Mouse (Mus musculus): ENCODE data around the gene Ccdc88c.

The Ccdc88c gene

DNA sequence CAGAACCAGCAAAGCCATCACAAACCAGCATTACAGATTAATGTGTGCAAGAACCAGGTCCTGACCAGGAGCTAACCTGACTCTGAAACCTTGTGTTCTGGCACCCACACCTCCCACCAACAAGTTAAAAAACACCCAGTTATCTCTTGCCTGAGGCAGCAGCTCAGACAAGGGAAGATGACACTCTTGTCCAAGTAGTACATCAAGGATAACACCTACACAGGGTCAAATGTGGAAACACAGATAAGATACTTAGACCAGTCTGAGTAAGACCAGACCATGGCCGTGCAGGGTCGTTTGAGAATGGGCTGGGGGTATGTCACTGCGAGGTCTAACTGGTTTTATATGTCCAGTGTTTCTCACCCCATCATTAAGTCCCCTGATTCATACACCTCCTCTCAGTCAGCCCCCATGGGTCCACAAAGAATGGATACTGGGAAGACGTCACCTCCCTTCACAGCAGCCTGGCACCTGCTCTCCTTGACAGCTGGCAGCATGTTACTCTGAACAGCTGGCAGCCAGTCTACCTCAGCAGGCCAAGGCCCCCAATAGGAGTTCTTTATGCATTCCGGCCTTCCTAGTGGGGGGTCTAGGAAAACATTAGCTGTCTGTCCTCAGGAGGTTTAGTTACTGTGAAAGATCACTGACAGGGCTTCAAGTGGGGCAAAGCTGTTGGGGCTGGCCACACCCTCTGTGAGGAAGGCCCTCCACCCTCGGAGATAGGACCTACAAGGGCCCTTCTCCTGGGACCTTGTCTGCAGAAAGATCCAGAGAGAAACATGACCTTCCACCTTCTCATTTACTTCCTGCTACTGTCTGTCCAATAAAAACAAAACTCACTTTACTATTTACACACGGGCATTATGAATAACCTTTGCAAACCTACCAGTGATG lies 29.5 kb downstream of the Ccdc88c start:
- in situ Hi-C loops (cut with MboI, MseI): loop anchor here in 1 of 2 experiments (10.0 to 25.0 kb wide), 2 partner anchors 915 to 1638 kb away; partner anchors contain the start of gene Trip11

DNA sequence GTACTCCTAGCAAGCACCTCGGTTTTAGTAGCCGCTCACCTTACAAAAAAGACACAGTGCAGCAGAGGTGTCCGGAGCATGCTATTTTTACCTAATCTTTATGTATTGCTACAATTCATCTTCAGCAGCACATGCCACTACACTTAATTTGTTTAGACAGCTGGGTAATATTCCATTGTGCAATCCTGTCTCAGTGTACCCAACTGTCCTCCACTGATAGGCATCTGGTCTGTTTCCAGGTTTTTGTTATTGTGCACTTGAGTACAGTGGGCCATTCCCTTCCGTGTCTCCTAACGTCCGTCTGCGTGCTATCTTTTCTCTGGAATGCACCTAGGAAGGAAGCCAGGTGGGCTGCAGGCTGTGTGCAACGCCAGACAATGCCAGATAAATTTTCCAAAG lies 30.3 kb downstream of the Ccdc88c start:
- in situ Hi-C loops (cut with MboI, MseI): loop anchor here in 1 of 2 experiments (10.0 to 25.0 kb wide), 2 partner anchors 916 to 1639 kb away; partner anchors contain the start of gene Trip11

DNA sequence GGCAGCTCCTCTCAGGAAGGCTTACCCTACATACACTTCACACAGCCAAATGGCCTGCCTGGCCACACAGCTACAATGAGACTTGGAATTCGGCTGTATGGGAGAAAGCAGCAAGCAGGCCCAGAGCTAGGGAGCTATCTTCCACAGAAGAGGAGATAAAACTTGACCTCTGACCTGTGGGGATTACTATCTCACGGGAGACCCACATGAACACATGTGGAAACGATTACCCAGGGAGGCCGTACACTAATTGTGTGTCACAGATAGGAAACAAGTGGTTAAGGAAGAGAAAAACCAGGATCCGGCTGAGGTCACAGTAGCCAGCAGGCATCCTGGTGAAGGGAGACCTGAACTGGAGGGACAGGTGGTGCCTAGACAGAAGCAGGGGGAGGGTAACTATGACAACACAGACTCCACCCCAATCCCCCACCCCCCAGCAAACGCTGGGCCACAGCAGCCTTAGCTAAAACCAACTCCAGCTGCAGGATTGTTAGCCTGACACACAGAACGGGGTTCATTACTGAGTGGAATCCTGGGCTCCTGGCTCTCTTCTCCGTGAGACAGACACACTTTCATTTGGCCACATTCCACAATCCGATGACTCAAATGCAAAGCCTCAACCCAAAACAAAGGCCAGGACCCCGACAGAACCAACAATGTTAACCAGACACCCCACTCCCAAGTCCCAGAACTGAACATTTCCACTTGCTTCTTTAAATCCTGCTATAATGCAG lies 30.9 kb downstream of the Ccdc88c start:
- in situ Hi-C loops (cut with MboI, MseI): loop anchor here in 1 of 2 experiments (10.0 to 25.0 kb wide), 2 partner anchors 917 to 1639 kb away; partner anchors contain the start of gene Trip11

DNA sequence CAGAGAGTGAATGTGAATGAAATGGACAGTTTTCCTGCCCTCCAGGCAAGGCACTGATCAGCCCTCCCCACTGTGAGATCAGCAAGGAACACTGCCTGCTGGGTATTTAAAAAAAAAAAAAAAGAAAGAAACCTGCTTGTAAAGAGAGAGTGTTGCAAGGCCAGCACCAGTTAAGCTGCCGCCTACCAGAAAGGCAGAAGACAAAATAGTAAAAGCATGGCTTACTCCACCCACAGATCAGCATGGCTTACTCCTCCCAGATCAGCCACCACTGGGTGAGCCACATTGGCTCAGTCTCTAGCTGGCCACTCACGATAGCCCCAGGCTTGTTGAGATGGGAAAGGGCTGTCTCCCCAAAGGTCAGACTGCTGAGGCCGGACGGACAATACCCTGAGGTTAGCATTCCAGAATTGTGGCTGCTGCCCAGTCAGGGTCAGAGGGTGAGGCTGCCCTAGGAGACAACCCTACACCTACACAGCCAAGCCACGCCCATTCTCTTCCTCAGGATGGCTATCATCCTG lies 32.4 kb downstream of the Ccdc88c start:
- in situ Hi-C loops (cut with MboI, MseI): loop anchor here in 1 of 2 experiments (10.0 to 25.0 kb wide), 2 partner anchors 918 to 1641 kb away; partner anchors contain the start of gene Trip11

DNA sequence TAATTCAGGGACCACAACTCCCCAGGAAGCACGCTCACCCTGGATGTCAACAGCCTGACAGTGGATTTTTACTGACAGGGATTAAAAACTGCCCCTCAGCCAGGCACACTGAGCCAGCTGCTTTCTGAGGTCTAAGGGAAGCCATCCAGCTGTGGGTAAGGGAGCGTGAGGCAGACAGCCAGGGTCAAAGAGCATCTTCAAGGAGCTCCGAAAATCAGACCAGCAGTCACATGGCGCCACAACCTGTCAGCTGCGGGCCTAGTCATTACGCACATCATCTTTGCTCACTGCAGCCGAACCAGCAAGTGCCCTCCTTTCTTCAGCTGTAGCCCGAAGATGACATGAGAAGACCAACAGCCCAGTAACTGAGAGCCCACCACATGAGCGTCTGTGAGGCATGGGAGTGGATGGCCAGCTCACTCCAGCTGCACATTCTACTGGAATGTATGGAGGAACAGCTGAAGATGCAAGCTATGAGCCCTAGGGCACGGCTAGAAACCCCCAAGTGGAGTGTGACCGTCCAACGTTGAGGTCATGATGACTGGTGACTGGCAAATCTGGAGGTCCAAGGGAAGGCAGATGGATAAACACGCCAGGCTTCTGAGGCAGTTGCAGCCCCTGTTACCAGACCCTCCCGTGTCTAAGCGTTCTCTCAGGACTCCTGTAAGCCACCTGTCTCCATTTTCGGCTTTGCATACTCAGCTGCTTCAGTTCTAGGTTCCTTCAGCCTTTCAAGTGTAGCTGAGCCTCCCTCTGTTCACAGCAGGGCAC lies 33.1 kb downstream of the Ccdc88c start:
- in situ Hi-C loops (cut with MboI, MseI): loop anchor here in 1 of 2 experiments (10.0 to 25.0 kb wide), 2 partner anchors 919 to 1642 kb away; partner anchors contain the start of gene Trip11

DNA sequence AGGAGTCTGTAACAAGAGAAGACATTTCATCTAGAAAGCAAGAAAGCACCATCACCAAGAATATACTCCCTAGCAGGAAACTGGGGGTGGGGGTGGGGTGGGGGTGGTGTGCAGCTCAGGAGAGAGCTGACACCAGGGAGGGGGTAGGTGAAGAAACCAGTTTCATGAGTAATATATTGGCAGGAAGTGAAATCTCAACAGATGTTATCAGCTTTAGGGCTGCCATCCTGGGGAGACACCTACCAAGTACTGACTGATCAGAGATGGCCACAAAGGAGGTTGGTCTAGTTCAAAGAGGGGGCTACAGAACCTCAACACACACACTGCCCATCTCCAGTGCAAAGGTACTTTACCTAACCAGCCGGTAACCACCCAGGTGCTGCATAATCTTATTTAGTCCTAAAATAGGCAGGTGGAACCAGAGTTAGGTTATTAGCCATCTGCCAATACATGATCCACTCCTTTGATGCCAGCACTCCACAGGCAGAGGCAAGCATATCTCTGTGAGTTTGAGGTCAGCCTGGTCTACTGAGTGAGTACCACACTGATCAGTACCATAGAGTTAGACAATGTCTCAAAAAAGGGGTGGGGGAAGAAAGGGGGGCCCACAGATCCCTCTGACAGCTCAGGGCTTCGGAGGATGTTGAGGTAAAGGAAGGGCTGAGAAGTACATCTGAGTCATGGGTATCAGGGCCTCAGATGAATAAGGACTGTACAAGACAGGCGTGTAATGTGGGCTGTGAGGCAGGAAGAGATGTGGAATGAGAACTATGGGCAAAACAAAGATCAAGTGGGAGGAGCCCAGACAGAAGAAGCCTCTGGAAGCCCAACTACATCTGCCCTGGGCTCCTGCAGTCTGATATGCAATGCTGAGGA lies 34.5 kb downstream of the Ccdc88c start:
- in situ Hi-C loops (cut with MboI, MseI): loop anchor here (5.0 to 25.0 kb wide), 4 partner anchors 33 to 1643 kb away; partner anchors contain the start of genes Ccdc88c (in 1 of the 2) and Trip11 (in 1 of the 2)

DNA sequence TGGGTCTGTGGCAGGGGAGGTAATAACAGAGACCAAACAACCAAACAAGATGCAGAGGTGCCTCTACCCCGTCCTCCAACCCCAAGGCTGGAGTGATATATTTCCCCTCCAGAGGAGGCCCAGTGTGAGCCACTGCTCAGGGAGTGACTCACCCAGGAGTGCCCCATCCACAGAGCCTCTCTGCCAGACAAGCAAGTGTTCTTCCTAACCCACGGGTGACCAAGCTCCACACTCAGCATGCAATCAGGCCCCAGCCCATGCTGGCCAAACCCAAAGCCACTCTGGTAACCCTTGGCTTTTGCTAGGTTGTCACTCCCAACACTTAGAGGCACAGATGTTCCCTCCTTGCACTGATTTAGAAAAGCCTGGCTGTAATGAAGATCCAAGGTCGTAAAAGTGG lies 35.7 kb downstream of the Ccdc88c start:
- in situ Hi-C loops (cut with MboI, MseI): loop anchor here (5.0 to 25.0 kb wide), 4 partner anchors 34 to 1644 kb away; partner anchors contain the start of genes Ccdc88c (in 1 of the 2) and Trip11 (in 1 of the 2)

DNA sequence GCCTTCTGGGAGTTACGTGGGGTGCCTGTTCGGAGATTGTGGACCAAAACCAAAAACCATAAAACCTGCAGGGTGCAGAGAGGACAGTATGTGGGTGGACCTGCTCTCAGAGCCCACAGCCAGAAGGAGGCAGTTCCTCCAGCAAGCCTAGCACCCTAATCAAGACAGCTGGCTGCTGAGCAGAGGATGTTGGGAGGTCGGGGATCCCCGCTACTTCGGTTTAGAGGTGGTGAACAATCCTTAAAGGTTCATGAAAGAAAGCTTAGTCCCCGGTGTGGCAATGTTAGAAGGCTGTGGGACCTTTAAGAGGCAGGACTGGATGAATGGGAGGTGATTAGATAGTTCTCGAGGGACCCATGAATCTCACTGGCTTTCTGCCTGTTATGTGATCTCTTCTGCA lies 36.4 kb downstream of the Ccdc88c start:
- in situ Hi-C loops (cut with MboI, MseI): loop anchor here (5.0 to 25.0 kb wide), 4 partner anchors 35 to 1645 kb away; partner anchors contain the start of genes Ccdc88c (in 1 of the 2) and Trip11 (in 1 of the 2)

DNA sequence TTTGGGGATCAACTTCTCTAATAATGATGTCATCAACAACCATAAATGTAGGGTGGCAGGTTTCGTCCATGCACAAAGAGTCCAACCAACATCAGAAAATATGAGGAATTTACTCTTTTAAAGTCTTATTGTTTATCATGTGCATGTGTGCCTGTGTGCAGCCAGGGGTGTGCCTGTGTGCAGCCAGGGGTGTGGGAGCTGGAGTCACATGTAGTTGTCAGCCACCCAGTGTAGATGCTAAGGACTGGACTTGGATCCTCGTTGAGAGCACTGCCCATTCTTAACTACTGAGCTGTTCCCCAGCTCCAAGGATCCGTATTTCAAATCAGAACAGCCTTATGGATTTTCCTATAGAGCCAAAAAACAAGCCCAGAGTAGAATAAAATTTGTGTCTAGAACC lies 37.7 kb downstream of the Ccdc88c start:
- in situ Hi-C loops (cut with MboI, MseI): loop anchor here (5.0 to 25.0 kb wide), 4 partner anchors 36 to 1646 kb away; partner anchors contain the start of genes Ccdc88c (in 1 of the 2) and Trip11 (in 1 of the 2)

DNA sequence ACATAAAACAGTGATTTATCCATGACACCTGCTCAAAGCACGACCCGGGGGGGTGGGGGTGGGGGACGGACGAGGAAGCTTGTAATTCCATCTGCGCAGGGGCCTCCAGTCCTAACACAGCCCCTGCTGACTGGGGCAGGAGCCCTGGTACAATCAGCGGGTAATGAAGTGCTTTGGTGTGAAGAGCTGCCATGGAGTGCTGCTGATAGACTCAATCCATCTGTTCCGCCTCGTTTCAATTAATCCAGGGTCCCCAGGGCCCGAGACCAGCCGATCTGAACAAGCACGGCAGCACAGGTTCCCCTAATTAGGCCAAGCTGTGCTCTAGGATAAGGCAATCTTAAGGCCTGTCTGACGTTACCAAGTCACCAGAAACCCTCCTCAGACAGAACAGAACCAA lies 38.6 kb downstream of the Ccdc88c start:
- in situ Hi-C loops (cut with MboI, MseI): loop anchor here (5.0 to 25.0 kb wide), 4 partner anchors 37 to 1647 kb away; partner anchors contain the start of genes Ccdc88c (in 1 of the 2) and Trip11 (in 1 of the 2)

DNA sequence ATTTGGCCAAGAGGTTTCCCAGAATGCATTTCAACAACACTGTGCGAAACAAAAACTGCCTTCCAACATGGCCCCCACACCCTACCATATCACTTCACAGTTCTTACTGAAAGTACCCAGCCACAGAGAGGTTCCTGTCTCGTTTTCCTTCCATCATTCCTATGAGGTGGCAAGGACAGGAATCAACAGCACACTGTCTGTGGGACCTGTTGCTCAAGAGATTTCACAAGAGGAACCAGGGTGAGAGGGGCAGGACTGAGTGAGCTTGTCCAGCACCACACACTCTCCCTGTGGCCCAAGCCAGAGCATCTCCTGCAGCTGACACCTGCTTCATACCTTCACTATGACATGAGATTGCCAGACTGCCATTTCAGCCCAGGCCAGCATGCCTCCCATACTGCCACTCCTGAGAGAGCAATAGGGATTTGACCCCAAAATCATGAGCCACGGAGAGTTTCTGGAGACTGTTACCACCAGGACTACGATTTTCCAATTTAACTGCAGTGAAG lies 39.0 kb downstream of the Ccdc88c start:
- in situ Hi-C loops (cut with MboI, MseI): loop anchor here (5.0 to 25.0 kb wide), 4 partner anchors 37 to 1647 kb away; partner anchors contain the start of genes Ccdc88c (in 1 of the 2) and Trip11 (in 1 of the 2)

DNA sequence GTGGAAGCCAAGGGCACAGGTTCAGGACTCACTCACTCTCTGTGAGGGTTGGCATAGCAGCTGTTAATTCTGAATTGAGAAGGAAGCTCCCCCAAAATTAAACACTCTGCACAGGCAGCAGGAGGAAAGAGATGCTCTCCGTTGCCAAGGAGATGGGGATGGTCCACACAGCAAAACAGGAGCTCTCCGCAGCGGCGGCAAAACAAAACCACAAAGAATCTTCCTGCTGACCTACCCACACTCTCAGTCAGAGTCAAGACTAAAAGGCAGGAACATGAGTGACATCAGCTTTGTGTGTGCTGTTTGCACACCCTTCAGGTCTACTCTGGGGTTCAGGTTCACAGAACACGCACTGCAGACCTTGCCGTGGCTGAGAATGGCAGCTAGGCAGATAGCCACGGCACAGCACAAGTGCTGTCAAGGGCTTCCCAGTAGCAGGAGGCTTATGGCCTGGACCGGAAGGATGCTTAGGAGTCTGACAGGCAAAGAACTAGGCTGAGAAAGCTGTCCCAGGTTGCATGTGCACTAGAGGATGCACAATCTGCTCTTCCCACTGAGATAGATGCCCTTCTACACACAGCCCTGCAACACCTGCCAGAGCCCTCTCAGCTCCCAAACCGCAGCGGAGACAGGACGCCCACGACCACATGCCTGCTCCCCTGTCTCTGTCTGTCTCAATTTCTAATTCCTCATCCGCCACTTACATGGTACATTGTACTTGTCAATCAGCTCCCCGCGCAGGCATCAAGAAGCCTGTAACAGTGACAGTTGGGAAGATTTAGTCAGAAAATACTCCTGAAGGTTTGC lies 40.3 kb downstream of the Ccdc88c start:
- in situ Hi-C loops (cut with MboI, MseI): loop anchor here in 1 of 2 experiments (25.0 kb wide), 1 partner anchor 1649 kb away; no protein-coding TSS in a partner anchor

DNA sequence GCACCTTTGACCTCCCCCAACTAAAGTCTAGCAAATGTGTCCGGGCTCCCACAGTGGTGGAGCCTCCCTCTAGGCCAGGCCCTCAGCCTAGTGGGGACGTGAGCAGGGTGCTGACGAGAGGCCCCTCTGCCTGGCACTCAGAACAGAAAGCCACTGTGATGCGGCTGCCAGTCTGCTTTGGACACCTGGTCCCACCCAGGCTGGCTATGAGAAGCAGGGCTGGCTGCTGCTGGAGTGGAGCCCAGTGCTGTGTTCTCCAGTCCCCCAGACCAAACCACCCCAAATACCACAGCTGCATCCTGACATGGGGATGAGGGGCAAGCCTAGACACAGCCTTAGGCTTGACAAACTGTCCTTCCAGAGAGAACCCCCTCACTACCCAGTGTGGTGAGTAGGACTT lies 42.4 kb downstream of the Ccdc88c start:
- in situ Hi-C loops (cut with MboI, MseI): loop anchor here in 1 of 2 experiments (25.0 kb wide), 1 partner anchor 1651 kb away; no protein-coding TSS in a partner anchor

DNA sequence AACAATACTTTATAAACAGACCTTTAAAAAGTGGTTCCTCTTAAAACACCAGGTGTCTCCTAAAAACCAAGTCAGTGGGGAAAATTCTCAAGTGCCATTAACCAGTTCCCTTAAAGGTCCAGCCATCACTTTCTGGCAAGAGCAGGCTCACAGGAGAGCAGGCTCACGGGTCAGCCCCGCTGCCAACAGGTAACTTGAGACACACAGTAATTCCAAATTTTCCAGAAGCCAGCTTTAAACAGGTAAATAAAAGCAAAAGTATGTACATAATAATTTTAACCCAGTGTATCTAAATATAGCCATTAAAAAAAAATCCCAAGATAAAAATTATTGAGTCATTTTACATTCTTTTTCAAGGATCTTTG lies 43.1 kb downstream of the Ccdc88c start:
- in situ Hi-C loops (cut with MboI, MseI): loop anchor here in 1 of 2 experiments (25.0 kb wide), 1 partner anchor 1652 kb away; no protein-coding TSS in a partner anchor

DNA sequence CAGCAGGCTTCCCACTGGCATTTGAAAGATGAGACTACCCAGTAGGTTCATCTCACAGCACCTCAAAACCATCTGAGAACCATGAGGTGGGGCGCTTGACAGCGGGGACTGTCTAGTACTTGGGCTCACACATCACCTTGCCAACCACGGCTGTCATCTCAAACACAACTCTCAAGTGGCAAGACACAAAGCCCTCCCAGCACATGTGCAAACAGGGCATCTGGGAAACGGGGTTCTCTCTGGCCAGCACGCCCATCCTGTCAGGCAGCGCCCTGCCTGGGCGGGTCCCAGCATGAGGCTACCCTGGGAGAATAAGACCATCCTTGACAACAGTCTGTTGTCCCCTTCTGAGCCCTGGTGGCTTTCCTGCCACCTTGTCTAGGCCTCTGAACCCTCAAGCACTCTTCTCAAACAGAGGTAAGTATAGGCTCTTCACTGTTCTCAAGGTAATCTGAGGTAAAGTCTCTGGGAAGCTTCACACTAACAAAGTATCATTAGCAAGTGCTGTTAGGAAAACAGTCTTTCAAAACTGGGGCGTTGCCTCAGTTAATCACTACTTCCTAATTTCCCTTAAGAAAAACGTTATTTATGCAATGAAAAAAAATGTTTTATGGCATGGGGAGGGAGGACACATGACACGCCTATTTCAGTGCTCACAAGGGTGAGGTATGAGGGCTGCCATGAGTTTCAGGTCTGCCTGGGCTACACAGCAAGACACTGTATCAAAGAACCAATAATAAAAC lies 43.6 kb downstream of the Ccdc88c start:
- in situ Hi-C loops (cut with MboI, MseI): loop anchor here in 1 of 2 experiments (25.0 kb wide), 1 partner anchor 1652 kb away; no protein-coding TSS in a partner anchor

DNA sequence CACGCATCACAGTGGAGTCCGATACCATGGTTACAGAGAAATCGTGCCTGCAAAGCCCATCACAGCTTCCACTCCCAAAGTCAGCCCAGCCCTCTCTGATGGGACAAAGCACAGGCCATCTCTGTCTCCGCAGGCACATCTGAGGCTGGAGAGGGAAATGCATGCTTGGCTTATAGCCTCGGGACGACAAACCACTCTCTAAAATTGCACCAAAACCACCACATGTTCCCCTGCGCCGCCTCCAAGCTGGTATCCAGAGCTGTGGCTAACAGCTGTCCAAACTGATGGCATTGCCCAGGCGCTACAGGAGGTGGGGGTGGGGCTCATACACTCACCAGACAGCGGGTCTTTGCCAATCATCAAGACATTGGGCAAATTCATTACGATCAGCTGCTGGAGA lies 45.3 kb downstream of the Ccdc88c start:
- in situ Hi-C loops (cut with MboI, MseI): loop anchor here in 1 of 2 experiments (25.0 kb wide), 1 partner anchor 1654 kb away; no protein-coding TSS in a partner anchor

DNA sequence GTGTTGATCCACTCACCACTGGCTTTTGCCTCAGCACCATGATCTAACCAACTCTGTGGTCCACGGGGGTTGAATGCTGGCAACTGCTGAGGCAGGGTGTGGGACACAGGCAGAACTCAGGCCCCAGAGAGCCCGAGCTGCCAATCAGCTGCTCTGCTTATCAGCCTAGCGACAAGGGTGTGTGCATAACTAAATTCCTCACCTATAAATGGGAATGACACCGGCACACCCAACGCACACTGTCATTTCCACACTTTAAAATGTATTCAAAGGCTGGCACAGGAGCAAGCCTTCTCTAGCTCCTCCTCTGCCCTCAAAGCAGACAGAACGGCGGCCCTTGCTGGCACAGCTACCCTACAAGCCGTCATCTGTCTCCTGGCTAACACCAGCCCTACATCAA lies 46.6 kb downstream of the Ccdc88c start:
- in situ Hi-C loops (cut with MboI, MseI): loop anchor here in 1 of 2 experiments (25.0 kb wide), 1 partner anchor 1655 kb away; no protein-coding TSS in a partner anchor
